Mouse (Mus musculus): ENCODE measurements at regions not wholly inside any gene's neighbourhood (a gene's known extent, or its start where the extent isn't known, plus 50 kb on each side); places are given as distances from the start of the nearest gene placed in this dataset.

GRCm38 (mm10) chr2:74217437-74217836 is 306.3 kb upstream of the Atp5g3 start:
- no peak overlapping the region for H3K9ac ChIP-seq
- H3K4me2 ChIP-seq = no peak overlapping the region
- H3K4me3 ChIP-seq = no peak overlapping the region
- no peaks in the 10 kb centered on the region for H3K27me3 ChIP-seq
- no peak for ATAC-seq (ENCODE audit: low FRiP score)
- H3K27ac ChIP-seq = no peak overlapping the region
- H3K9me3 ChIP-seq = no peaks in the 10 kb centered on the region
- no peaks in the 10 kb centered on the region for H3K4me1 ChIP-seq (replicated peaks)
- 87% methylated on average over 3 of the region's 3 CpGs for WGBS
- no peaks in the 10 kb centered on the region for H3K36me3 ChIP-seq

GRCm38 (mm10) chr2:74210210-74210609 is 299.1 kb upstream of the Atp5g3 start:
- H3K27ac ChIP-seq = peak overlapping the region; percentile 14; the same call in 1 of the 2 replicates
- WGBS = 44% methylated on average over 9 of the region's 9 CpGs

DNA sequence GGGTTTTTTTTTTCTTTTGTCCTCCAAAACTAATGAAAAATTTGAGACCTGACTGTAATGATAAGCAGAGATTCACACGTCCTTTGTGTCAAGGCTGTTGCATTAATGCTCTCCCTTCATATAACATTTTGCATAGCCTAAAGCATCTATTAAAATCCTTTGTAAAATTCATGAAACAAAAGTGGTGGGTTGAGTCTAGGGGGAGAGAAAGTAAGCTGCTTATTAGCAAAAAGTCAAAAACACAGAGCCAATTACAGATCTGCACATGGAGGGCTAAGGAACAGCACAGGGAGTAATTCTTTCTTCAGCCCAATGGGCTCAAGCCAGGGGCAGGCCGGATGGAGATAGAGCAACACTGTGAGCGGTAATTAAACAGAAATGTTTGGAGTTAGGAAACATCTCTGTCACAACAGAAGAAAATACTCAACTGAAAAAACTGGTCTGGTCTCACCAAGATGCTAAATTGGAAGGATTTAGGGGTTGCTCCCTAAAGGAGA is 298.3 kb upstream of the Atp5g3 start:
- Histone ChIP-seq H3K4me3 (no peak overlapping the region), H3K9ac (no peak overlapping the region), H3K27me3 (no peaks in the 10 kb centered on the region), H3K36me3 (no peaks in the 10 kb centered on the region), H3K4me2 (no peak overlapping the region), H3K9me3 (no peaks in the 10 kb centered on the region), H3K27ac (peak overlapping the region; percentile 44; the same call in 1 of the 2 replicates), H3K4me1 (replicated peaks) (peaks cover 17% of the 10 kb centered on the region)
- WGBS = 53% methylated on average over 3 of the region's 3 CpGs
- ATAC-seq (ENCODE audit: low FRiP score) = no peak

More at GRCm38 (mm10) chr2:74210210-74210609, 299.1 kb upstream of the Atp5g3 start:
- H3K36me3 ChIP-seq = no peaks in the 10 kb centered on the region
- H3K4me2 ChIP-seq = no peak overlapping the region; the same call in 1 of the 2 replicates
- H3K9ac ChIP-seq = no peak overlapping the region
- peaks cover 17% of the 10 kb centered on the region for H3K4me1 ChIP-seq (replicated peaks)
- 0 out of 2 replicates have a peak, but pooled peaks have one; percentile 32 for ATAC-seq (ENCODE audit: low FRiP score)
- no peaks in the 10 kb centered on the region for H3K27me3 ChIP-seq
- H3K9me3 ChIP-seq = no peaks in the 10 kb centered on the region
- no peak overlapping the region for H3K4me3 ChIP-seq

- 0 out of 2 replicates have a peak, but pooled peaks have one; percentile 24 for ATAC-seq (ENCODE audit: low FRiP score)
- H3K4me3 ChIP-seq = no peak overlapping the region
- WGBS = 45% methylated on average over 10 of the region's 10 CpGs
- no peak overlapping the region for H3K27ac ChIP-seq
- no peaks in the 10 kb centered on the region for H3K9me3 ChIP-seq
- no peak overlapping the region; the same call in 1 of the 2 replicates for H3K9ac ChIP-seq
- no peak overlapping the region for H3K4me2 ChIP-seq
- no peaks in the 10 kb centered on the region for H3K36me3 ChIP-seq
- H3K4me1 ChIP-seq (replicated peaks) = peaks cover 23% of the 10 kb centered on the region
- no peaks in the 10 kb centered on the region for H3K27me3 ChIP-seq
Observed at GRCm38 (mm10) chr2:74207440-74207839, 296.3 kb upstream of the Atp5g3 start.

- peaks cover 19% of the 10 kb centered on the region for H3K4me1 ChIP-seq (replicated peaks)
- no peak overlapping the region for H3K27ac ChIP-seq
- H3K9me3 ChIP-seq = no peaks in the 10 kb centered on the region
- H3K4me3 ChIP-seq = no peak overlapping the region
- ATAC-seq (ENCODE audit: low FRiP score) = no peak
- no peaks in the 10 kb centered on the region for H3K27me3 ChIP-seq
- H3K4me2 ChIP-seq = no peak overlapping the region
- H3K9ac ChIP-seq = no peak overlapping the region
- WGBS = 57% methylated on average over 3 of the region's 3 CpGs
- H3K36me3 ChIP-seq = no peaks in the 10 kb centered on the region
Observed at GRCm38 (mm10) chr2:74202776-74203175, 291.6 kb upstream of the Atp5g3 start.

DNA sequence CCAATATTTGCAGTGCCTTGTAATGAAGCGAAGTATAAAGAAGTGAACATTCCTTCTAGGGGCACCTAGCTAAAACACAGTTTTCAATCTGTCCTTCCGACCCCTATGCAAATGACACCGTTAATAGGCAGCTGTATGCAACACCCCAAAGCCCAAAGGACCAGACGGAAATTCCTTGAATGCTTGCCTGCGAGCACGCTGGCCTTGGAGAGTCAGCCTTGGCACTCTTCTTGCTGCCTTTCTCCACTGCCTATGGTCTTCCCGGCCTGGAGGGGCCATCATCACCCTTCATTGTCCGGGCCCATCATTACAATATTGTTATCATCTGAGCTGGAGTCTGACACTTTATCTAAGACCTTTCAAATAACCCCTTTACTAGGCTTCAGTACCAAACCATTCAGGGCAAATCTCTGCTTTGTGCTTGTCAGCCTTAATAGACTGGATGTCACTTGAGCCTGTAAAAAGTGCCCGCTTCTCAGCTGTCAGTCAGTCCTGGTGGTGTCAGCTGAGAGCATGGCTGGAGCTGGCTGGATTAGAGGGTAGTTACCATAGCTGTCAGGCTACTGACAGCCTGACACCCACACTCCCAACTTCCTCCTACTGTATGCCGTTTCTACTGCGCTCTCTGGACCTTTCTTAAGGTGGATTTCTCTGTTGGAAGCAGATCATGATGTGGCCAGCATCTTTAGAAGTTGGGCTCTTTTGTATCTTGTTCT is 290.6 kb upstream of the Atp5g3 start:
- no peak for ATAC-seq (ENCODE audit: low FRiP score)
- H3K27me3 ChIP-seq = no peaks in the 10 kb centered on the region
- 36% methylated on average over 11 of the region's 11 CpGs for WGBS
- no peaks in the 10 kb centered on the region for H3K36me3 ChIP-seq
- peaks cover 14% of the 10 kb centered on the region for H3K4me1 ChIP-seq (replicated peaks)
- H3K9ac ChIP-seq = no peak overlapping the region
- H3K9me3 ChIP-seq = no peaks in the 10 kb centered on the region
- no peak overlapping the region for H3K4me3 ChIP-seq
- no peak overlapping the region for H3K27ac ChIP-seq
- H3K4me2 ChIP-seq = no peak overlapping the region

DNA sequence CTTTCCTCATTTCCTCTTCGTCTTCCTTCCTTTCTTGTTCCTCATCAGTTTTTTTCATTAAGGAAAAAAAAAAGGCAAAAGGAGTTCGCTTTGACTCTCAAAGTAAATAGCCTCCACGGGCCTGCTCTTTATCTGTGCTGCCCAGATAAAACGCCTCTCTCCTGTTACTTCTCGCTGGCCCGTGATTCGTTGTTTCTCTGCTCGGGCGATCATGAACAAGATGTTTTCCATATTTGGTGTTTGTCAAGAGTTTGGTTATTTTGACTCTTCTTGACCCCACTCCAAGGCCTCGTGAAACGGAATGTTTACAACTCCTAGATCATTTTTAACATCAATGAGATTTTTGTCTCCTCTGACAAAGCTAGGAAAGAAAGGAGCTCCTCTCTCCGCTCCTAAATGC is 288.4 kb upstream of the Atp5g3 start:
- peaks cover 4% of the 10 kb centered on the region; the same call in 1 of the 2 replicates for H3K9me3 ChIP-seq
- peaks cover 14% of the 10 kb centered on the region for H3K4me1 ChIP-seq (replicated peaks)
- no peak overlapping the region for H3K4me2 ChIP-seq
- H3K27ac ChIP-seq = no peak overlapping the region
- no peak for ATAC-seq (ENCODE audit: low FRiP score)
- no peaks in the 10 kb centered on the region for H3K27me3 ChIP-seq
- H3K9ac ChIP-seq = no peak overlapping the region
- 44% methylated on average over 12 of the region's 12 CpGs for WGBS
- H3K4me3 ChIP-seq = no peak overlapping the region
- no peaks in the 10 kb centered on the region for H3K36me3 ChIP-seq

- WGBS = 26% methylated on average over 8 of the region's 8 CpGs
- no peaks in the 10 kb centered on the region for H3K27me3 ChIP-seq
- ATAC-seq (ENCODE audit: low FRiP score) = no peak
- no peak overlapping the region for H3K9ac ChIP-seq
- peak overlapping the region; percentile 12; the same call in 1 of the 2 replicates for H3K27ac ChIP-seq
- peaks cover 9% of the 10 kb centered on the region for H3K4me1 ChIP-seq (replicated peaks)
- H3K4me2 ChIP-seq = no peak overlapping the region
- no peak overlapping the region for H3K4me3 ChIP-seq
- H3K36me3 ChIP-seq = no peaks in the 10 kb centered on the region
- 0 out of 2 replicates have a peak, but pooled peaks cover 7% of the 10 kb centered on the region for H3K9me3 ChIP-seq
Observed at GRCm38 (mm10) chr2:74187963-74188790, 277.1 kb upstream of the Atp5g3 start.

DNA sequence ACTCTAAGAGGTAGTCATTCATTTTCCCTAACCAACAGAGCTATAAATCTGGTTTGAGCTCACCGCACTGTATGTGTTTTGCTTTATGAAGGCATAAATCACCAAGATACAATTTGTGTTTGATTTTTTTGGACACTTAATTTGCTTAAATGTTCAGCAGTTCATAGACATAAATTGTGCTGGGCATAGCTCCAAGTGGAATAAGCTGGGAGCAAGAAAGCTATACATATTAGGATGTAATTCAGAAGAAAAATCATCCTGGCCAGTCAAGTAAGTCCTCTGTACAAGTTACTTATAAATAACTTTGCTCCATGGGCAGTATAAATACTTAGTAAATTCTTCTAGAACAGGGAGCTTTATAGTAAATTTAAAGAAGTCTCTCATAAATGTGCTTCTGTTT is 267.0 kb upstream of the Atp5g3 start:
- no peak overlapping the region for H3K4me3 ChIP-seq
- no peaks in the 10 kb centered on the region for H3K9me3 ChIP-seq
- H3K9ac ChIP-seq = no peak overlapping the region
- no peak for ATAC-seq (ENCODE audit: low FRiP score)
- no peak overlapping the region for H3K27ac ChIP-seq
- H3K4me1 ChIP-seq (replicated peaks) = no peaks in the 10 kb centered on the region
- H3K27me3 ChIP-seq = no peaks in the 10 kb centered on the region
- no peaks in the 10 kb centered on the region for H3K36me3 ChIP-seq
- 97% methylated on average over 1 of the region's 1 CpGs for WGBS
- H3K4me2 ChIP-seq = no peak overlapping the region

DNA sequence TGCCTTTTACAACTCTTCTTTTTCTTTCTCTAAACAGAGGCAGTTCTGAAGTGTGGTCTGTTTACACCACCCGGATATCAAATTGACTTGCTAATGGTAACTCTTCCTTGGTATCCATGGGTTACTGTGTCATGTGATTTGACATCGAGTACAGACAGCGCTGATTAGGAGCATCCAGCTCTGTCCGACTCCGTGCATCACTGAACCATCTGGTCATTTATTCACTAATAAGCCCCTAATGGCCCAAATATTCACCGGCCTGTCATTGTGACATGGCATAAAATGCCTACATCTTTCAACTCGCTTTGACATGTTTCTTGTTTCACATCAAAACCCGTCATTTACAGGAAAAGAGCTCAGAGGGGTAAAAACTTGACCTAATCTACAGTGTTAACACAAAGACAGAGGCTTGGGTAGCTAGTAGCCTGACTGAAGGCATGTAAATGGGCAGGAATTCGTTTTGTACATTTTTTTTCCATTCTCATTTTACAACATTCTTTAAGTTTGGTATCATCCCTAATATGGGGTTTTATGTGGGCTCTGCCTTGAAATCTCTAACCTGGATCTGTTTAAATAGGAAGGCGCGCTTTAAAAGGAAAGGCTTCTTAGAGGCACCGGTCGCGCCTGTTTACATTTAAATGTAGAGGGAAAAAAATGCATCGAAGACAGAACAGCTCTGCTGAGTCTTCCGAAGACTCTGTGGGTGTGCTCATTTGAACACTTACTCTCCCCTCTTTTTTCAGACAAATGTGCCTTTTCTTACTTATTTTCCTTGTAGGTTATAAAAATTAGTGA is 257.8 kb upstream of the Atp5g3 start:
- H3K27me3 ChIP-seq = no peaks in the 10 kb centered on the region
- peaks cover 16% of the 10 kb centered on the region for H3K4me1 ChIP-seq (replicated peaks)
- H3K9me3 ChIP-seq = no peaks in the 10 kb centered on the region
- peak overlapping the region; percentile 22; the same call in 1 of the 2 replicates for H3K4me2 ChIP-seq
- WGBS = 26% methylated on average over 16 of the region's 16 CpGs
- H3K9ac ChIP-seq = no peak overlapping the region
- peak; percentile 57 for ATAC-seq (ENCODE audit: low FRiP score)
- H3K4me3 ChIP-seq = no peak overlapping the region
- H3K36me3 ChIP-seq = no peaks in the 10 kb centered on the region
- H3K27ac ChIP-seq = peak overlapping the region; percentile 1; the same call in 1 of the 2 replicates

GRCm38 (mm10) chr2:74168307-74168706 is 257.2 kb upstream of the Atp5g3 start:
- peak; percentile 59; the same call in 1 of the 2 replicates for ATAC-seq (ENCODE audit: low FRiP score)
- no peak overlapping the region for H3K9ac ChIP-seq
- H3K27ac ChIP-seq = peak overlapping the region; percentile 9; the same call in 1 of the 2 replicates
- no peak overlapping the region for H3K4me3 ChIP-seq
- H3K4me1 ChIP-seq (replicated peaks) = peaks cover 16% of the 10 kb centered on the region
- no peak overlapping the region for H3K4me2 ChIP-seq
- 82% methylated on average over 17 of the region's 17 CpGs for WGBS
- H3K36me3 ChIP-seq = no peaks in the 10 kb centered on the region
- no peaks in the 10 kb centered on the region for H3K27me3 ChIP-seq
- H3K9me3 ChIP-seq = no peaks in the 10 kb centered on the region

DNA sequence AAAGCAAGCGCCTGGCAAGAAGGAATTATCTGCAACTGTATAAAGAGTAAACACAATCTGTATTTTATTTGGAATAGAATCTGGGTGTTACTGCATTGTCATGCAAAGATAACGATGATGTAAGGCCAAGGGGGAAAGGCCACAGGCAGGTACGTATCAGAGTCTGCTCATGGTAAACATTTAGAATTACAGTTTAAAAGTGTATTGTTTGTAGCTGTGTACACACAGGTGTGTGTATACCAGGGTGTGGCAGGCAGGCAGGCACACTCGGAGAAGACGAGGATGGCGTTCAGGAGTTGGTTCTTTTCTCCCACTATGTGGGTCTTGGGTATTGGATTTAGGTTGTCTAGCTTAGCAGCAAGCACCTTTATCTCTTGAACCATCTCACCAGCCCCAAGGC is 242.9 kb upstream of the Atp5g3 start:
- H3K36me3 ChIP-seq = no peaks in the 10 kb centered on the region
- H3K27ac ChIP-seq = no peak overlapping the region
- ATAC-seq (ENCODE audit: low FRiP score) = no peak
- no peak overlapping the region for H3K4me3 ChIP-seq
- 85% methylated on average over 6 of the region's 6 CpGs for WGBS
- no peak overlapping the region for H3K9ac ChIP-seq
- H3K4me2 ChIP-seq = no peak overlapping the region
- H3K4me1 ChIP-seq (replicated peaks) = peaks cover 20% of the 10 kb centered on the region
- H3K27me3 ChIP-seq = no peaks in the 10 kb centered on the region
- H3K9me3 ChIP-seq = no peaks in the 10 kb centered on the region
